Mouse (Mus musculus) cerebellum, adult 2 months (tissue): ENCODE measurements around the gene Rpl28.

Source experiments
- CTCF ChIP-seq: fragments of 200-500 bp; IDR thresholded peaks from 2 replicates; pipeline ENCODE4 v1.5.1; 2011; ENCODE audit warnings: low read depth, mild to moderate bottlenecking, control low read depth, low read length, moderate library complexity, borderline replicate concordance; ENCODE audit not compliant: insufficient read depth
- POLR2A ChIP-seq: fragments of 200-500 bp; IDR thresholded peaks from 2 replicates; pipeline ENCODE4 v1.6.1; 2011; ENCODE audit warnings: low read length, control low read depth, borderline replicate concordance; ENCODE audit not compliant: insufficient read depth

DNA sequence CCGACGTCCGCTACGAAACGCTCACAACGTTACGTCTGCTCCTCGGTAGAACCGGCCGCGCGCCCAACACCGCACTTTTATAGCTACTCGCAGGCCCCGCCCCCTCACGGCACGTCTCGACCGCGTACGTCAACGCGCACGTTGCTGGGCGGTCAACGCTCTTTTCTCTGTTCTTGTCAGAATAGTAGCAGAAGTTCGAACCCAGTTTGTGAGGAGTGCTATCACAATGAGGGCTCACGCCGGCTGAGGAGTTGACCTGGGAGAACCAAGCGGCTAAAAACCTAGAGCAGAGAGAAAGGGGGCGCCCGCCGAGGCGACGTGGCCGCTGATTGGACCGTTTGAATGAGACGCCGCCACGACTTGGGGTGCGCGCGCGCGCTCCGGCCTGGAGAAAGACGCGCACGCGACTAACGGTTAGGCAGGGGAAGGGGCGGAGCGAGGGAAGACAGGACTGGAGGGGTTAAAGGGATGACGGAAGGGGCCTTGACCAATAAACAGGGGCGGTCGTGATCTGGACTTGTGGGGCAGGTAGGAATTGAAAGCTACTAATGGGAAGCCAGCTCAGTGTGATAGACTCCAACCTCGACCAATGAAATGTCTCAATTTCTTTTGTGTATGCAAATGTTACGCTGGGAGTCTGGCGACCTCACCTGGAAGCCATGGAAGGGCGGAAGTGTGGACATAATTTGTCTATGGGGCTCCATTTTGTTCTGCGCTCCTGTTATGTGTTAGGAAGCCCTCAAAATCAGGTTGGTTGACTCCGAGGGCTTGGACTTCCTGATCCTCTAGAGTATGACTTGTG is 19.8 kb downstream of the Rpl28 start, which contains the start of gene Ube2s:
- TF ChIP-seq CTCF (no peak), POLR2A (peak; percentile 79)
